Mouse (Mus musculus) CH12.LX (cell line): ENCODE data around the gene Arf5. TPM values are rescaled to one million over a fixed set of nuclear protein-coding genes. Genes with fewer than 3 reads are reported as not detected.

Experiments used
- DNase-seq: peaks from one replicate; pipeline ENCODE4 v3.0.0-alpha.2; 2013; ENCODE audit errors: extremely low read depth
- H3K27ac ChIP-seq: 2 replicates; pipeline ENCODE4 v1.5.1; 2012; ENCODE audit warnings: low read depth, mild to moderate bottlenecking, control low read depth, moderate library complexity; ENCODE audit not compliant: insufficient read depth
- H3K27me3 ChIP-seq: replicated peaks from 2 replicates; pipeline ENCODE3; 2012; ENCODE audit warnings: inconsistent platforms
- H3K36me3 ChIP-seq, 2 experiments: replicated peaks in 1 of 2; 2 replicates each; pipeline versions ENCODE3 to v1.6.1; 2012; ENCODE audit warnings: inconsistent platforms in 1 of 2, low read length in 1 of 2, mild to moderate bottlenecking in 1 of 2, mixed read lengths in 1 of 2, moderate library complexity in 1 of 2; ENCODE audit not compliant: control insufficient read depth in 1 of 2, insufficient read depth in 1 of 2
- H3K4me1 ChIP-seq, 2 experiments: 2 replicates each; pipeline ENCODE4 v1.6.1; 2012; ENCODE audit warnings: inconsistent platforms in 1 of 2, moderate library complexity in 1 of 2; ENCODE audit not compliant: insufficient read depth in 2 of 2, control insufficient read depth in 1 of 2
- H3K4me2 ChIP-seq: 2 replicates; pipeline ENCODE4 v1.6.1; 2012; ENCODE audit warnings: low read depth, mild to moderate bottlenecking, control low read depth; ENCODE audit not compliant: poor library complexity, insufficient read depth, severe bottlenecking
- H3K4me3 ChIP-seq, 3 experiments: fragments of 150-350 bp in 1 of 3; sonication (generic) in 1 of 3; replicated peaks in 1 of 3; 2 replicates each; pipeline versions ENCODE3 to v1.5.1; 2011 to 2012; ENCODE audit warnings: low read depth in 2 of 3, low read length in 2 of 3, mild to moderate bottlenecking in 2 of 3, moderate library complexity in 2 of 3, control low read depth in 1 of 3, improper control_type of control experiment in 1 of 3, inconsistent platforms in 1 of 3, mixed read lengths in 1 of 3; ENCODE audit not compliant: poor library complexity in 1 of 3
- H3K79me2 ChIP-seq: replicated peaks from 2 replicates; pipeline ENCODE4 v1.6.1; 2012; ENCODE audit warnings: mild to moderate bottlenecking, moderate library complexity; ENCODE audit not compliant: control insufficient read depth, poor library complexity, insufficient read depth, severe bottlenecking; ENCODE audit errors: extremely low read depth
- H3K9ac ChIP-seq: 2 replicates; pipeline ENCODE4 v1.6.1; 2012; ENCODE audit warnings: low read depth, mild to moderate bottlenecking, control low read depth, moderate library complexity; ENCODE audit not compliant: insufficient read depth
- H3K9me3 ChIP-seq: replicated peaks from 2 replicates; pipeline ENCODE3; 2012; ENCODE audit warnings: low read length, inconsistent platforms, mixed read lengths
- EP300 ChIP-seq: IDR thresholded peaks from 2 replicates; pipeline ENCODE4 v1.6.1; 2011; ENCODE audit warnings: low read length, improper control_type of control experiment
- ETS1 ChIP-seq: conservative IDR thresholded peaks from 2 replicates; pipeline ENCODE4 v1.6.1; 2012; ENCODE audit warnings: low read depth, mild to moderate bottlenecking, inconsistent platforms, low read length, improper control_type of control experiment, moderate library complexity
- HCFC1 ChIP-seq: IDR thresholded peaks from 2 replicates; pipeline ENCODE4 v1.6.1; 2012; ENCODE audit warnings: low read depth, mild to moderate bottlenecking, inconsistent platforms, low read length, improper control_type of control experiment
- IRF4 ChIP-seq: IDR thresholded peaks from 2 replicates; pipeline ENCODE4 v1.6.1; 2014; ENCODE audit warnings: low read depth, mild to moderate bottlenecking, inconsistent platforms, low read length, improper control_type of control experiment
- JUN ChIP-seq: IDR thresholded peaks from 2 replicates; pipeline ENCODE4 v1.6.1; 2011; ENCODE audit warnings: low read depth, mild to moderate bottlenecking, low read length, improper control_type of control experiment, moderate library complexity; ENCODE audit not compliant: insufficient read depth
- JUND ChIP-seq: conservative IDR thresholded peaks from 2 replicates; pipeline ENCODE4 v1.6.1; 2011; ENCODE audit warnings: low read depth, low read length, improper control_type of control experiment
- MAFK ChIP-seq: IDR thresholded peaks from 2 replicates; pipeline ENCODE4 v1.6.1; 2011; ENCODE audit warnings: low read length, improper control_type of control experiment; ENCODE audit not compliant: insufficient replicate concordance
- MEF2A ChIP-seq: IDR thresholded peaks from 2 replicates; pipeline ENCODE4 v1.6.1; 2014; ENCODE audit warnings: low read depth, mild to moderate bottlenecking, inconsistent platforms, low read length, improper control_type of control experiment, borderline replicate concordance
- MXI1 ChIP-seq: IDR thresholded peaks from 2 replicates; pipeline ENCODE4 v1.6.1; 2011; ENCODE audit warnings: mild to moderate bottlenecking, low read depth, low read length, improper control_type of control experiment
- PAX5 ChIP-seq: IDR thresholded peaks from 2 replicates; pipeline ENCODE4 v1.6.1; 2012; ENCODE audit warnings: low read length, inconsistent platforms, mixed read lengths
- TBP ChIP-seq: conservative IDR thresholded peaks from 2 replicates; pipeline ENCODE4 v1.6.1; 2011; ENCODE audit warnings: low read depth, low read length, improper control_type of control experiment
- USF1 ChIP-seq: IDR thresholded peaks from 2 replicates; pipeline ENCODE4 v1.6.1; 2014; ENCODE audit warnings: low read depth, mild to moderate bottlenecking, inconsistent platforms, low read length, improper control_type of control experiment
- USF2 ChIP-seq: conservative IDR thresholded peaks from 2 replicates; pipeline ENCODE4 v1.6.1; 2011; ENCODE audit warnings: low read depth, low read length, improper control_type of control experiment
- ZC3H11A ChIP-seq: IDR thresholded peaks from 2 replicates; pipeline ENCODE4 v1.6.1; 2012; ENCODE audit warnings: low read depth, mild to moderate bottlenecking, inconsistent platforms, low read length, improper control_type of control experiment
- ZKSCAN1 ChIP-seq: IDR thresholded peaks from 2 replicates; pipeline ENCODE4 v1.6.1; 2012; ENCODE audit warnings: low read depth, inconsistent platforms, low read length, improper control_type of control experiment, borderline replicate concordance
- ZMIZ1 ChIP-seq: IDR thresholded peaks from 2 replicates; pipeline ENCODE4 v1.6.1; 2012; ENCODE audit warnings: low read depth, mild to moderate bottlenecking, inconsistent platforms, low read length, improper control_type of control experiment
- ZNF384 ChIP-seq: IDR thresholded peaks from 2 replicates; pipeline ENCODE4 v1.6.1; 2012; ENCODE audit warnings: low read depth, low read length, improper control_type of control experiment, inconsistent platforms
- dilution Hi-C: fragments of 300-500 bp; cut with MboI; formaldehyde crosslinking; loops from 2 replicates; pipeline ENCODE4 v1.14.3; 2020; ENCODE audit warnings: low sequenced_read_pairs; ENCODE audit not compliant: extremely low pct_unique_long_range_greater_than_20kb, extremely low pct_ligation_motif_present
- in situ Hi-C: fragments of 300-500 bp; cut with MboI; formaldehyde crosslinking; loops from 3 replicates; pipeline ENCODE4 v1.14.3; 2019; ENCODE audit warnings: low sequenced_read_pairs, low pct_ligation_motif_present, low pct_unique_long_range_greater_than_20kb, mixed read lengths
- polyA plus RNA-seq: library from polyadenylated mRNA; unstranded; fragments of >175 nt; gene quantifications from 2 replicates; pipeline ENCODE4 v1.2.1, GENCODE M21; 2012; ENCODE audit warnings: low read depth; ENCODE audit not compliant: insufficient read length
- total RNA-seq, 2 experiments: library from RNA; depleted of rRNA; stranded (reverse); fragments of 300-350 nt in 1 of 2; fragments of >200 nt in 1 of 2; gene quantifications; 2 replicates each; pipeline ENCODE4 v1.2.3; 2012 to 2014

The Arf5 gene
- total and polyA plus RNA-seq, 3 experiments: 67.3 to 101 (median 99.7) TPM

DNA sequence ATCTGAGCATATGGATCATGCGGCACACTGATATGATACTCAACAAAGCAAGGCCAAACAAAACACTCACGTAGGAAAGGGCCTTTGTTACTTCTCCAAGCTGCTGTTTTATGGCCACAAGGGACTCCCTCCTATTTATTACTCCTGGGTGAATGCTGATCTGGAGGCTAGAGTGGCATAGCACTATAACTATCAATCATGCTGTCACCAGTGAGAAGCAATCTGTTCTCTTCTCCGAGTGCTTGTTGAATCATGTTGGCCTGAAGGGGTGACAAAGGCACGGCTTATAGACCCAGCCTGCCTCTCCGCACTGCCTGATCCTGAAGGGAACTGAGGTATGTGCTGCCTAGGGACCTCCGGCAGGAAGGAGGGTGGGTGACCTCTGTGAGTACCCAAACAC is 41.3 kb downstream of the Arf5 start:
- H3K27me3 ChIP-seq: no peaks in the 10 kb centered on the region
- TF ChIP-seq ETS1 (no peak), ZC3H11A (no peak), JUND (no peak), USF2 (no peak), MEF2A (no peak), ZNF384 (no peak), USF1 (no peak), MXI1 (no peak), ZMIZ1 (no peak), TBP (no peak), IRF4 (no peak), EP300 (no peak), ZKSCAN1 (no peak), HCFC1 (no peak), JUN (no peak), PAX5 (no peak)
- no peaks in the 10 kb centered on the region for H3K4me1 ChIP-seq
- no peaks in the 10 kb centered on the region for H3K36me3 ChIP-seq
- no peaks in the 10 kb centered on the region for H3K79me2 ChIP-seq
- no peak overlapping the region for H3K4me3 ChIP-seq
- no peak overlapping the region for H3K27ac ChIP-seq
- no peak overlapping the region for H3K9ac ChIP-seq
- H3K9me3 ChIP-seq: no peaks in the 10 kb centered on the region
- no peak overlapping the region for H3K4me2 ChIP-seq
- DNase-seq: no peak
- in situ Hi-C loops: no loop called here
- dilution Hi-C loops: no loop called here

- dilution Hi-C loops (no loop called here), in situ Hi-C loops (no loop called here)
- no peaks in the 10 kb centered on the region for H3K9me3 ChIP-seq
- H3K9ac ChIP-seq: no peak overlapping the region
- TF ChIP-seq MAFK (no peak), USF1 (no peak)
- no peak for DNase-seq
- H3K27ac ChIP-seq: no peak overlapping the region
- H3K4me3 ChIP-seq: no peak overlapping the region
- H3K36me3 ChIP-seq: no peaks in the 10 kb centered on the region
- no peaks in the 10 kb centered on the region for H3K4me1 ChIP-seq
- no peaks in the 10 kb centered on the region for H3K27me3 ChIP-seq
- H3K79me2 ChIP-seq: no peaks in the 10 kb centered on the region
- no peak overlapping the region for H3K4me2 ChIP-seq
Measured at GRCm38 (mm10) chr6:28470017-28470602, 46.8 kb downstream of the Arf5 start.
